Mouse (Mus musculus) kidney, postnatal 4 days (tissue): ENCODE measurements at regions not wholly inside any gene's neighbourhood (a gene's known extent, or its start where the extent isn't known, plus 50 kb on each side); places are given as distances from the start of the nearest gene placed in this dataset.

ENCODE experiments used
- DNase-seq, 2 experiments: peaks; one replicate each; pipeline ENCODE4 v3.0.0; 2021; ENCODE audit warnings: mixed read lengths in 2 of 2

DNA sequence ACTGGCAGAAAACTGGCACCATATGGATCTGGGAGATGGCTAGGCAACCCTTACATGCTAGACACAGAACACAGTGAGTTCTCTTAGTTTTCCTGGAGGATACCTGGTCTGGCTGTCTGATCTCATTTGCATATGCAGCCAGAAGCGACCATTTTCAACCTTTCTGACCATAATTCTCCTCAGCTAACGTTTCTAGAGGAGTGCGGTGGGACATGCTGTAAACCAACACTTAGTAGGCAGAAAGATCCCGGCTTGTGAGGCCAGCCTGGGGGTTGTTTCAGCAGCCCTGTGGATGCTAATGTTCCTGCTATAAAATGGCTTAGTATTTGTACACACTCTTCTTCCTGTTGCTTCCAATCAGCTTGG is 168.6 kb upstream of the Olig3 start:
- DNase-seq = no peak

DNA sequence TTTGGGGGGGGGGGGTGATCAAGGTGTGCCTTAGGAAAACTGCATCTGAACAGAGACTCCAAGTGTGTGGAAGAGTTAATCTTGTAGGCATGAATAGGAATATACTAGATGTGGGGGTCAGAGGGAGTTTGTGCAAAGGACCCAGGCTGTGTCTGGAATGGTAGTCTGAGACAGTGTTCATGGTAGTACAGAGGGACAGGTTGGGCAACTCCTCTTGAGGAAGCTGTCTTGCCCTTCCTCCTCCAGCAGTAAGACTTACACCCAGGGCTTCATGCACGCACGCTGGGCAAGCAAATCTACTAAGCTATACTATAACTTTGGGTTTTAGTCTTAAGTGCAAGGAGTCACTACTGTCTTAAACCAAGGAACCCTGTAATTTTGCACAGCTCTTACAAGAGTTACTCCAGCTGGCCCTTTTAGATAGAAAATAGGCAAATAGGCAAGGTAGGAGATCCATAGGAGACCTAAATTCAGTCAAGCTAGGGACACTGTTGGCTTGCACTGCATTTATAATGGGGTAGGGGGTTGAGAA is 169.2 kb upstream of the Olig3 start:
- no peak for DNase-seq

DNA sequence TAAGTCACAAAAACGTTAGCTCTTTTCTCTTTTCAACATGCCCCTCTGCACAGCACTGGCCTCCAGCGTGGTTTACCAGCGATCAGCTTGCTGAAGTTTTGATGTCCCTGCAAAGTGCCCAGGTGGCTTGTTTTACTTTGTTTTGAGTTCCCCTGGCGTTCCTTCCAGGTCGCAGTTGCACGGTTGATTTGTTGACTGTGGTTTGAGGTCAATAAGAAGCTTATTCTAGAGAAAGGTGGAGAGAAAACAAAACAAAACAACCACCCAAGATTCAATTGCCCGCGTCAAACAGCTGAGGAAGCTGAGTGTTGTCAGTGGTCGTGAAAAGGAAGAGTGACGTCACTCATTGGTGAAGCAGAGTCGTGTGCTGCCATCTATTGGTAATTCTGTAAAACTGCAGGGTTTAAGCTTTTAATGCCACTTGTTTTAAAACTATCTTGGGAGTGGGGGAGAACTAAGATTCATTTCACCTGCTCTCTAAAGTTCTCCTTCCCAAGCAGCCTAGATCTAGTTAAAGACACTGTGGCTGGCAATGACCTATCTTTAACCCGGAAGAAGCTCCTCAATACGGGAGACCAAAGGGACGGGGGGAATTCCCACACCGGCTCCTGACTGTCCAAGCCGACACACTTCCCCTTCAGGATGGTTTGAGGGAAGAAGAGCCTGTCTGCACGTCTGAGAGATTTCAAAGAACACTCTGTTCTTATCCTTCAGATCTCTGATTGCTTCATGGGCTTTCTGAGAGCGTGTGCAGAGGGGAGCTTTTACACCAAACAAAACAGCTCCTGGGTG is 170.3 kb upstream of the Olig3 start:
- DNase-seq = peak; percentile 23 to 61

DNA sequence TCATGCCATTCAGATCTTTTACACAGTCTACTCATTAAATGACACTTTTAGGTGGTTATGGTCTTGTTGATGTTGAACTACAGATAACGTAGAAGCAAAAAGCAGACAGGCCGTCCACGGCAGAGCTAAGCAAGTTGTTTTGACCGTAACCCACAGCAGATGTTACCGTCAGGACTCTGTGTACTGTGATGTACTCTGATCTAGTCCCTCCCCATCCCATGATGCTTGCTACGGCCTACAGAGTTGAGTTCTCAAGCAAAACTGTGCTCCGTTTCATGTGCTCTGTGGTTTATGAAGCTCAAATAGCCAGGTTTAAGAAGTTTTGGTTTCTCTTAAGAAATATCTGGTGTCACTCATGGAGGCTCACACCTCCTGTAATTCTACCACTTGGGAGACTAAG is 169.4 kb upstream of the Tnfaip3 start:
- no peak for DNase-seq

DNA sequence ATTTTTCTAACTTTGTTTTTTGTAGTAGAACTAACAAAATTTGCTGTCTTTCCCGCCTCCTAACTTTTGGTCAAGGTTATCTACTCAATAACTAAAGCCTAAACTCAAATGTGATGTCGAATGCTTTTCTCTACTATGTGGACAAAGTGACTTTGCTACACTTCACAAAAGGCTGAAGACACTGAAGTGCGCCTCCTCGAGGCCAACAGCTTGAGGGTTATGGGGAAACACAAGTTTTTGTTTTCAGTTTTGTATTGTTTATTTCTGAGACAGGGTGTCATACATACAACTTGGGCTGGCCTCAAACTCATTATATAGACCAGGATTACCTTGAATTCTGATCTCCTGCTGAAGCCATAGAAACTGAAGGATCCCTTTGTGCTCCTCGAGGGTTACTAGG is 162.4 kb upstream of the Tnfaip3 start:
- no peak for DNase-seq

DNA sequence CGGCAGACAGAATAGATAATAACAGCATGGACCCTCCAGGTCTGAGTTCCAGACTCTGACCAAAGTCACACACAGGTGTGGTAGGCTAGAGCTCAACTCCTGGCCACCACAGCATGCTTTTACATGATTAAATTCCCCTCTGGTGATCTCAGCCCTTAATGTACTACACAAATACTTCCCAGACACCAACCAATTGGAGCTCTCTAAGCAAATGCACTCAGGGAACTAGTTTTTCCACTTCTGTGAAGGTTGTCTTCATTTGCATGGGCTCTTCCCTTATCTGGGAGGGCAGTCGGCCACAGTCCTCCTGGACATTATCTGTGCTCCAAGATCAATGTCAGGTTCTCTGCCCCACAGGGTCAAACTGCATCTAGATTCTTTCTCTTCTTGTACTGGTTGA is 162.0 kb upstream of the Tnfaip3 start:
- DNase-seq = no peak

DNA sequence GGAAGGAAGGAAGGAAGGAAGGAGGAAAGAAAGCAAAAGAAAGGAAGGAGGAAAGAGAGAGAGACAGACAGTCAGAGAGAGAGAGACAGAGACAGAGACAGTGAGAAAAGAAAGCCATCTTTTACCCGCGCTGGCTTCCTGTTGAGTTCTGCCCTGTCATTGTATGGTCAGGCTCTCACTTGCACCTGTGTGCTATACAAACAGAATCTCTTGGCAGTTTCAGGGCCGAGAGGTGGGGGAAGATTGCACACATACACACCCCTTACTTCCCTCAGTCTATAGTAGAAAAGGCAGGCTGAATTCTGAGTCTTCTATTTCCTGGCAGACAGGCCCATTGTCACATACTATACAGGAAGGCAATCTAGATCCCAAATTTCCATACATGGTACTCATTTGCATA is 160.8 kb upstream of the Tnfaip3 start:
- DNase-seq = no peak

DNA sequence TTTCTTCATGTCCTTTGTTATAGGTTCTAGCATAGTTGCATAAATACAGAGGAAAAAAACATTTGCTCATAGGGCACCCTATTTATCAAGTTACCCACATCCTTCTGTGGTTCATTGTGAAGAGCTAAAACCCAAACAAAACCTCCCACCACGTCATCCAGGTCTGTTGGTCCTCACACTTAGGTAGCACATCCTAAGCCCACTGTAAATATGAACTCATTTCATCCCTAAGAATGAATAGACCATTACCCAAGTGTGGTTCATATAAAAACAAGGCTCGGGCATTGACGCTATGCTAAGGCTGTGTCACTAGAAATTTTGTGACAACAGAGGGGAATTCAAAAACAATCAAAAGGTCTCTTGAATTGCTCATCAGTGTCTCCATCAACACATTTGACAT is 156.4 kb upstream of the Tnfaip3 start:
- no peak for DNase-seq

DNA sequence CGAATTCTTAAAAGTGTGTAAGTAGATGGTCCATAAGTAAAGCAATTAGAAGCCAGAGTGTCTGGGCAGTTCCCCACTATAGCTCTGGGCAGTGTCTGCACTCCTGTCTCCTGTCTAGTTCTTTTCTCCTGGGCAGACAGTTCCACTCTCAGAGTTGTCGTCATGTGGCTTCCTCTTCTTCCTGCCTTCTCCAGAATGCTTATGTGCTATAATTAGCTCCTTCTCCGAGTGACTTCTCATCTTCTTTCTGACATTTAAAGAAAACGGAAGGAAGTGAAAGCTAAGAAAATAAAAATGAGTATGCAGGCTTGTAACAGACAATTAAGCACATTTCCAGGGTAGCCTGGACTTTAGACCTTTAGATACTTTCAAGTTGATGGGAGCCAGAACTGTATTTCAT is 155.1 kb upstream of the Tnfaip3 start:
- DNase-seq = no peak

DNA sequence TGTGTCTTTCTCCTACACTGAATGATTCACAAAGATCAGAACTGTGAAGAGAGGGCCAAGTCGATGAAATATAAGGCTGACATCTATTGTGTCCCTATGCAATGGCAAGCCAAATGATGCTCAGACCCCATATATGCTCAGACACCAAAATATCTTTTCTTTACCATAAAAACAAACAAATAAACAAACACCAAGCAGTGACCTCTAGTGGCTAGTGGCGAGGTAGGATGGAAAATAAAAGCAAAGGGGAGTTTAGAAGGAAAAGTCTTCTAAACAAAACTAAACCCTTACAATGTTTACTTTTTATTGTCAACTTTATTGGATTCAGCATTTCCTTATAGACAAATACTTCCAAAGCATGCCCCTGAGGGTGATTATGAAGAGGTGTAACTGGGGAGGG is 153.8 kb upstream of the Tnfaip3 start:
- DNase-seq = no peak

DNA sequence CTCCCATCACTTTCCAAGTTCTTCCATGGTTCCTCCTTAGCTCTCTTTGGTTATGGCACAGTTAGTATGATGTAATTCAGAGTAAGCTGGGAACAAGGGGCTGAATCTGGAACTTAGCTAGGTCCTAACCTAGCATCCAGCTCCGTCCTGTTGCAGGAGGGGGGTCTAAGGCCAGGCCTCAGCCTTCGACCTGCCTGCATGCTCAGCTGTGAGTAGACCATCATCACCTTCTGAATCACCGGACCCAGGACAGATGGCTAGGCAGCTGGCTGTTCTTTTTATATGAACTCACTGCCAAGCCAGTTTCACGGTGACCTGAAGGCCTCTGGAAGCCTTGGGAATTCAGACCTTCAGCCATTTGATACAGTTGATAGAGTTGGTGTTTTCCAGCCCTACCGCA is 152.9 kb upstream of the Tnfaip3 start:
- DNase-seq = no peak

DNA sequence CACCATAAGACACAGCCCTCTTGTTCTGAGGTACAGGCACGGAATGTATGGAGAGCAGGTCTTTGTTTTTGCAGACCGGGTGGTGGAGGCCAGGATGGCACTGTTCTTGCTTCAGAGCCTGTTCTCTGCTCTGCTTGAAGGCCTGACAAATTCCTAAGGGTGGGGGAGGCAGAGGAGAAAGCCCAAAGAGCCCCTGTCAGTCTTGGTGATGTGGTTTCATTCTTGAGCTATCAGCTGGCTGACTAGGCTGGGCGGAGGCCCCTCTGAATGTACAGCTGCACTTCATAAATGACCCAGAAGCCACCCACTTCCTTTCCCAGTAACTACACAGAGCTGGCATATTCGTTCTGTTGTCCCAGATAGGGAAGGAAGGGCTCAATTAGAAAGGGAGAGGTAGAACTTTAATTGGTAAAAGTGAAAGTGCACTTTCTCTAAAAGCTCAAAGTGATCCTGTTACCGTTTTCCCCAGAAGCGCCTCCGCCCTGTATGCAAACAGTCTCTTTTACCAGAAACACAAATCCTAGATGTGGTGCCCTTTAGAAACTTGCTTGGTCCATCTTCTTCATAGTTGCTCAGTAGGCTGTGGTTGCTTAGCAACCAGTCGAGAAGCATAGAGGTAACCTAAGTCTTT is 152.3 kb upstream of the Tnfaip3 start:
- peak; percentile 17 to 48 for DNase-seq

DNA sequence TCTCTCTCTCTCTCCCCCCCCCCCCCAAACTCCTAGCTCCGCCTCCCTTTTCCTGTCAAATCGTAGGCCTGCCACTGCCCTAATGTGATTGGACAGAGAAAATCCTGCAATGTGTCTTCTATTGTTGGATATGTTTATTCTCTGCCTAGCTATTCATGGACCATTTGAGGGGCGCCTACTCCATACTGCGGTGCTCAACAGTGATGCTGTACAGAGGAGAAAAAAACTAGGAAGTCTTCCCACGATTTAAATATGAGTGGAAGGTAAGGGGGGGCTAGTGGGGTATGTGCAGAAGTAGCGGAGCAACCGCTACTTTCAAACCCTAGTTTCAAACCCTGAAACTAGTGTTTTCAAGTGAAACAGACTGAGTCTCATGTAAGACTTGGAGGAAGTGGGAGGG is 151.6 kb upstream of the Tnfaip3 start:
- no peak for DNase-seq

DNA sequence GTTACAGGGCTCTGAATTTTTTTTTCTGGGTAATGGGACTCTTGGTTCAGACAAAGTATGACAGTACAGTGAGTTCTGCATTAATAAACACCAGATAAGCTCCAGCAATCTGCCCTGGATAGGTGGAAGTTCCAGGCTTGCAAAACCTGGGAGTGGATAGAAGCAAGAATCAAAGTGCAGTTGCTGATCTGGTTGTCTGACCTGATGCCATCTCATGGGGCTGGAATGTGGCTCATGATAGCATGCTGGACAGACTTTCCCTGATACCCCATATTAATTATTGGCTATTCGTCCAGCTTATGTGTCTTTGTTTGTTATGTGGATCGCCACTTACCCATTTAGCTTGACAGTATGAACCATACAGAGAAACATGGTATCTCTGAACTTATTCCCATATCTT is 146.6 kb upstream of the Tnfaip3 start:
- DNase-seq = no peak

DNA sequence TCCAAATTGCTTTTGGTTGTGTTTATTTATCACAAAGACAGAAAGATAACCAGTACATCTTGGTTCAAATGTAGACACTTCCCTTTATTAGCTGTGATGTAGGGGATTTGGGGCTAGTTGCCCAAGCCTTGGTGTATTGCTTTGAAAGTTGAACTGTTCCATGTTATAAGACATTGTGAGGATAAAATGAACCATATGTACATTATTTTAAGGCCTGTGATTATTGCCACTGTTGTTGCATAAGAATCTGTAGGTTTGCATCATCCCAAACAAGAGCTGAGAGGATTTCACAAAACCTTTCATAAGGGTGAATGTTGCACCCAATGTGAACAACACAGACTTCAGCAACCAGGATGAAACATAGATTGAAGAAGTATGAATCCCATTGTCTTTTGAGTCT is 145.7 kb upstream of the Tnfaip3 start:
- no peak for DNase-seq

DNA sequence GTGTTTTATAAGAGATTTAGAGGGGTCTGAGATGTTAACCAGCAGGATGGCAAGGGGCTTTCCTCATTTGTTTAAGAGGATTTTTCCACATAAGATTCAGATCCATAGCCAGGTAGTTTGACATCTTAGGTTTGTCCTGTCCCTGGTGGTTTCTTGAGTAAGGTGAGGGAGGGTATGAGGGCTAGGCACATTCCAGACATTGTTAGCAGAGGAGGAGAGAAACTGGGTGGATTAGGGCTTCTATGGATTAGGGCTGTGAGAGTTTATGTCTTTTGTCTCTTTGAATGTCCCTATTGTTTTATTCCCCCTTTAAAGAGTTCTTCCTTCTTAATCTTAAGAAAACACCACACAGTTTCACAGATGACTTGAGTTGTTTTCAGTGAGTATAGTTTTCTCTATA is 138.6 kb upstream of the Tnfaip3 start:
- no peak for DNase-seq

DNA sequence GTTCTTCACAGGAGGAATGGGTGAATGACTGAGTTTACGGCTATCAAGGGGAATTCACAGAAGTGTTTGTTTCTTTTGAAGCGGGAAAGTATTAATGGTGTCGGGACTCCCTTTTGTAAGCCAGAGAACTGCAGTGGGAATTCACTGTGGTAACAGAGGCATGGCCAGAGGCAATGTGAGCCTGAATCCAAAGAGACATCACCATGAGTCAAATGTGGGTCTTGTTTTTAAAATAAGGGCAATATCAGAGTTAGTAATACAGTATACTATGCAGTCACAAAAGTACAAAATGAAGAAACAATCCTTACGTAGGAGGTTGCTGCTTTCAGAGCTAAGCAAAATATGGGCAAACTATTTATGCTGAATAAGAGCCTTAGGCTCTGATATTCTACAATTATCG is 137.3 kb upstream of the Tnfaip3 start:
- no peak for DNase-seq

DNA sequence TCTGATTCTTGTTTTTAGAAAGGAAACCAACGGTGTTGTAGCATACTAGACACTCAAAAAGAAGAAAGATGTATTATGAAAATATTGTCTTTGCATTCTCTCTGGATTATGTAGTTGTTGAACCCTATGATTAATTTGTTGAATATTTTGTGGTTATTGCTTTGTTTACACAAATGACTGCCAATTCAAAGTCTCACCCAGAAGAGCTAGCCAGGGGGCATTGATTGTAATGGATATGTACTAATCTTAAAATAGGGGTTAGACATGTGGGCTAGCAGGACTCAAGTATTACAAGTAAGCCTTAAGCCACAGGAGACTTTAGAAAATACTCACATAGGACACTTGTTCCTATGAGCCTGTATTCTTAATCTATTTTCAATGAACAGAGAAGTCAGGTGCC is 135.3 kb upstream of the Tnfaip3 start:
- DNase-seq = no peak

DNA sequence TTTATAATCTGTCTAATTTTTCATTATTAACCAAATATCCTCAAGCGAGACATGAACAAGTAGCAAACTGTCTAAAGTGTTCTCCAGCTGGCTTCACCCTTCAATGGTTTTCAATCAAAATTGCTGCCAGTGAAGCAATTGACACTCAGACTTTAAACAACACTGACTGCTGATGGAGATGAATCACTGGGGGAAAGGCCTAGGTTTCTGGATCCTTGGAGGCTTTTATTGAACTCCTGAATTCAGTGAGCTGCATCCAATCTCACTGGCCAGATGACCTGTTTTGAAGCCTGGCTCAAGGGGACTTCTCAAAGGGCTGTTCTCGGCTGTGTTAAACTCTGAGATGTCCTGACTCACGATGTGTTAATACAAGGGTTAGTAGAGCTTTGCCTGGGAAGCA is 134.5 kb upstream of the Tnfaip3 start:
- DNase-seq = no peak

DNA sequence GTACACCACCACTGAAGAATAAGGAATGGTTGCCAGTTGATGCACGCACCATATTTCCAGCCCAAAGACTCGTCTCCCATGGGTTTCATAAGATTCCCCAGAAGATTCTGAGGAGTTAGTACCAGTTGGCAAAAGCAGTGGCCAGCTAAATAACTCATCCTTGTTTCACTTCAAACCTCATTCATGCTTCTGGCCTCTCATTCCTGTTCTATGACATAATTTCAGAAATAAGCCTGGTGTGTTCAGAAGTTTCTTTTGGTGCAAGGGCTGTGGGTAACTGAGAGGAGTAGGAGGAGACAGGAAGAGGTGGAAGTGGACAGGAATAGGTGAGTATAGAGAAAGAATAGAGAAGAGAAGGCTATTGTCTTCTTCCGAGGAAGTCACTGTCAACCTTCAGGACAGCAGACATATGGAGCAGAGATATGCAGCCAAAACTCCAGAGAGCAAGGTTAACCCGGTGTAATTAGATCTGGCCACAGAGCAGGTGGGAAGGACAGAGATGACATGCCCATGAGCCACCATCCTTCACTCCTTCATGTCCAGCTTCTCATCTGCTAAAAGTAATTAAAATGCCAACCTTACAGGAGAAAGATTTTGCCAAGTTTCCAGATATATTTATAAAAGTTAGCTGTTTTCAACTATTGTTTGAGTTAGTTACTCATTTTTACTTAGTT is 133.9 kb upstream of the Tnfaip3 start:
- DNase-seq = no peak

DNA sequence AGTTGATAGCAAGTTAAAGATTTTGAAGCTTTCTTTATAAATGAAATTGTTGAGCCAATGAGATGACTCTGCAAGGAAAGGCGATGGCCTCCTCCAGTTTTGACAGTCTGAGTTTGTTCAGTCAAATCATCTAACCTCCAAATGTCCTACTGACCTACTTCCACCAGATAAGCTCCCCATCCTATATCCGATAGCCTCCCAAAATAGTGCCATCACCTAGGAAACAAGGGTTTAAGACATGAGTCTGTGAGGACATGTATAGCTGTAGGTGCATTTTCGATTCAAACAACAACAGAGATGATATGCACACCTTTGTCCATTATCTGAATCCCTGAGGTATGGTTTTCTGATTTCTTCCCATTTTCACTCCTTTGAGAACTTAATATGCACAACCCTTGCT is 126.0 kb upstream of the Tnfaip3 start:
- DNase-seq = no peak

DNA sequence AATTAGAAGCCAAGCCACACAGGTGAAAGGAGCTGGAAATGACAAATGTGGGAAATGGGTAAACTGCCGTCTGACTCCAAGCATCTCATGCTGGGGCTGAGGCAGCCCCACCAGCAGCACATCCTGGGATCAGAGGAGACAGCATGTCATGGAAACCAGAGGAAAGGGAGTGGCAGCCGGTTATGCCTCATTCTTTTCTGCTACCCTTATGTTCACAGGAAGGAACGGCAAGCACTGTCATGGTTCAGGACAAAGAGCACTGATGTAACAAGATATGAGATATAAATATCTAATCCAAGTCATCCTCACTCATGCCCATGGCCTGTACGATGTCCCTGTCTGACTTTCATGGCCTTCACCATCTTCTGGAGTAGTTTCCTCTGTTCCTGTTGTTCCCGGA is 125.2 kb upstream of the Tnfaip3 start:
- DNase-seq = no peak

DNA sequence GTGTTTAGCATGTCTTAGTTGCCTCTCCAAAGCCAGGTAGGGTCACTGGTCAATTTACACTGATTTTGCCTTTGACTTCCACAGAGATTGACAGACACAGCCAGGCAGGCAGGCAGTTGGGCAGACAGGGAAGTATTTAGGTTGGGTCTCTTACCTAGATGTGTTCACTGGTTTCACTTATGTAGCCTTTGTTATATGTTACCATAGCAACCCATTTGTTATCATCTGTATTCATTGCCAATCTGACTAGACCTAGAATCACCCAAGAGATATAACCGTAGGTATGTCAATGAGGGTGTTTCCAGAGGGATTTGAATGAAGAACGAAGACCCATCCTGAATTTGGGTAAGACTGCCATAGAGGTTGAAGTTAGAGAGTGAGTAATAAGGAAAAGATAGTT is 123.8 kb upstream of the Tnfaip3 start:
- no peak for DNase-seq

DNA sequence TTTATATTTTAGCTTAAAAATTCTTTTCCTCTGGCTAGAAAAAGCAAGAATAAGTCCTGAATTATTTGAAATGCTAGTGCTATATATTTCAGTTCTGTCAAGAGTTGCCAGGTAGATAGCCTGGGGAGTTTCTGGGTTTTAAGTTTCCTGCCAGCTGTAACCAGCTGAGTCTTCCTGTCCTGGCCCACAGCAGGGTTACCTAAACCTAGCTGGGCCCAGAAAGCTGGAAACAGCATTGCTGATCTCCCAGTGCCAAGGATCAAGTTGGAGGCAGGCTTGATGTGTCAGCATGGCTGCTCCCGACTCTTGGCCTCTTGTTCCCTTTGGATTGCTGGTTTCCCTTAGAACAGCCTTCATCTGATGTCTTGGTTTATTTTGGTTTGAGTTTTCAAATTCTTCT is 122.8 kb upstream of the Tnfaip3 start:
- no peak for DNase-seq
